Mouse (Mus musculus): ENCODE results near the gene Chaf1a.

- TF ChIP-seq POLR2A (IDR thresholded peaks at IDR 0.05; ENCODE audit: control insufficient read depth, low read depth, low read length) (no peak), CTCF (IDR thresholded peaks at IDR 0.05; ENCODE audit: control insufficient read depth, insufficient read depth, insufficient replicate concordance, low read depth, low read length) (peak; percentile 85)
Measured at GRCm38 (mm10) chr17:56111864-56112263, 71.6 kb downstream of the Chaf1a start.

Data from testis, adult 2 months (tissue).